ENCODE assay signal across 13 mouse cellular contexts in the genomic region with DNA sequence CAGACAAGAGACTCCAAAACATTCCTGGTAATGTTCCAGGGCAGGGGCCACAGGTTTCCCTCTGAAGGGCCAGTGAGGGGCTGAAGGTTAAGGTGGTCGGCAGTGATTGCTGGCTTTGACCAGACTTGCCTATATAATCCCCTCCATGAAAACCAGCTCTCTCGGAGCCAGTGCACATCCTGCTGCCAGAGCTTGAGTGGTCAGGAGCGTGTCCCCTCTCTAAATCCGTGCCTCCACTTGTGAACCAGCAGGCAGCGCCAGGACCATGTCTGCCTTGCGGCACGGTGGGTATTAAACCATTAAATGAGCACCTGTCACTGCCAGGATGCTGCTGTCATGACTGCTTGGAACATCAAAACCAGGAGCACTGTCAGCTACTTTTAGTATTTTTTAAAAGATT. TPM values are rescaled to one million over a fixed set of nuclear protein-coding genes. Genes with fewer than 3 reads are reported as not detected.
A peak's percentile ranks its signal among the peaks of the same experiment; 100 is the strongest.
DNase-seq lines count a peak whose midpoint lies in the region.
"Had no signal": no experiment of that assay in that cellular context is flagged by ENCODE, and none has a peak within 500 bp of the region (broad histone marks: within the 10 kb centered on the region; RNA-seq: fewer than 3 reads in every experiment).

No protein-coding gene starts in this region.

- intact Hi-C loops in heart, postnatal 14 days (cut with DNase I) = loop anchor here (10.0 kb wide), 1 partner anchor 354 kb away; no protein-coding TSS in a partner anchor

- DNase-seq in heart, adult 11 months = peak; percentile 90
- DNase-seq in heart, postnatal 14 days = no peak
- DNase-seq: adrenal gland, adult 2 months; adrenal gland, adult 8-10 months; adrenal gland, postnatal 10 days; adrenal gland, postnatal 14 days; adrenal gland, postnatal 25 days; adrenal gland, postnatal 36 days; B cell, adult 2 months; cerebellum, adult 11 months; cerebellum, adult 11-12 months; cerebellum, adult 18-20 months; cerebellum, adult 2 months had no signal

RNA-seq across cellular contexts. Expression of gene Ttc7, which starts 27.8 kb away (rescaled TPM):
- 1 to 10 TPM; 6.7 to 8.2 TPM for total RNA-seq in heart, postnatal 14 days (2021)

RNA-seq across cellular contexts. Expression of gene Mcfd2, which starts 44.8 kb away (rescaled TPM):
- 10 to 100 TPM; 39.7 to 42.0 TPM for total RNA-seq in heart, postnatal 14 days (2021)
